Mouse (Mus musculus): ENCODE results near the gene C1ql2. TPM values are rescaled to one million over a fixed set of nuclear protein-coding genes. Genes with fewer than 3 reads are reported as not detected.

Gene C1ql2
- not detected in 2 replicates for total RNA-seq (2014; fragmentation: Nextera tagmentation)
- total RNA-seq (2017) = not detected in 2 replicates

- ATAC-seq (replicated peaks; ENCODE audit: low FRiP score, low TSS enrichment, poor library complexity, severe bottlenecking) = no peak
Measured at GRCm38 (mm10) chr1:120340419-120341171, at the start of gene C1ql2. C1ql2 (plus strand) TSS chr1:120340582.

- ATAC-seq (replicated peaks; ENCODE audit: low FRiP score, low TSS enrichment, poor library complexity, severe bottlenecking) = no peak
Measured at GRCm38 (mm10) chr1:120291709-120292108, 48.7 kb upstream of the C1ql2 start.

GRCm38 (mm10) chr1:120293803-120294202, 46.6 kb upstream of the C1ql2 start:
- ATAC-seq (replicated peaks; ENCODE audit: low FRiP score, low TSS enrichment, poor library complexity, severe bottlenecking) = 0 out of 2 replicates have a peak, but pooled peaks have one; percentile 30

GRCm38 (mm10) chr1:120296936-120297335, 43.4 kb upstream of the C1ql2 start:
- ATAC-seq (replicated peaks; ENCODE audit: low FRiP score, low TSS enrichment, poor library complexity, severe bottlenecking) = no peak

GRCm38 (mm10) chr1:120305801-120306200, 34.6 kb upstream of the C1ql2 start:
- ATAC-seq (replicated peaks; ENCODE audit: low FRiP score, low TSS enrichment, poor library complexity, severe bottlenecking) = no peak

GRCm38 (mm10) chr1:120321270-120322021, 18.9 kb upstream of the C1ql2 start:
- ATAC-seq (replicated peaks; ENCODE audit: low FRiP score, low TSS enrichment, poor library complexity, severe bottlenecking) = no peak

GRCm38 (mm10) chr1:120323131-120323561, 17.2 kb upstream of the C1ql2 start:
- no peak for ATAC-seq (replicated peaks; ENCODE audit: low FRiP score, low TSS enrichment, poor library complexity, severe bottlenecking)

- peak; percentile 51; the same call in 1 of the 2 replicates for ATAC-seq (replicated peaks; ENCODE audit: low FRiP score, low TSS enrichment, poor library complexity, severe bottlenecking)
Measured at GRCm38 (mm10) chr1:120327714-120328113, 12.7 kb upstream of the C1ql2 start.

GRCm38 (mm10) chr1:120328212-120328611, 12.2 kb upstream of the C1ql2 start:
- ATAC-seq (replicated peaks; ENCODE audit: low FRiP score, low TSS enrichment, poor library complexity, severe bottlenecking) = no peak

- peak; percentile 56; the same call in 1 of the 2 replicates for ATAC-seq (replicated peaks; ENCODE audit: low FRiP score, low TSS enrichment, poor library complexity, severe bottlenecking)
Measured at GRCm38 (mm10) chr1:120331841-120332240, 8.5 kb upstream of the C1ql2 start.

- 0 out of 2 replicates have a peak, but pooled peaks have one; percentile 34 for ATAC-seq (replicated peaks; ENCODE audit: low FRiP score, low TSS enrichment, poor library complexity, severe bottlenecking)
Measured at GRCm38 (mm10) chr1:120337970-120338369, 2.4 kb upstream of the C1ql2 start.

- no peak for ATAC-seq (replicated peaks; ENCODE audit: low FRiP score, low TSS enrichment, poor library complexity, severe bottlenecking)
Measured at GRCm38 (mm10) chr1:120341172-120341675, 842 bp downstream of the C1ql2 start.

- ATAC-seq (replicated peaks; ENCODE audit: low FRiP score, low TSS enrichment, poor library complexity, severe bottlenecking) = 0 out of 2 replicates have a peak, but pooled peaks have one; percentile 3
Measured at GRCm38 (mm10) chr1:120341811-120342370, 1.5 kb downstream of the C1ql2 start.

- ATAC-seq (replicated peaks; ENCODE audit: low FRiP score, low TSS enrichment, poor library complexity, severe bottlenecking) = peak; percentile 43; the same call in 1 of the 2 replicates
Measured at GRCm38 (mm10) chr1:120342371-120342821, 2.0 kb downstream of the C1ql2 start.

- ATAC-seq (replicated peaks; ENCODE audit: low FRiP score, low TSS enrichment, poor library complexity, severe bottlenecking) = no peak
Measured at GRCm38 (mm10) chr1:120345001-120345400, 4.6 kb downstream of the C1ql2 start.

GRCm38 (mm10) chr1:120354387-120354786, 14.0 kb downstream of the C1ql2 start:
- ATAC-seq (replicated peaks; ENCODE audit: low FRiP score, low TSS enrichment, poor library complexity, severe bottlenecking) = no peak

- no peak for ATAC-seq (replicated peaks; ENCODE audit: low FRiP score, low TSS enrichment, poor library complexity, severe bottlenecking)
Measured at GRCm38 (mm10) chr1:120357371-120358274, 17.2 kb downstream of the C1ql2 start.

- ATAC-seq (replicated peaks; ENCODE audit: low FRiP score, low TSS enrichment, poor library complexity, severe bottlenecking) = no peak
Measured at GRCm38 (mm10) chr1:120363638-120364037, 23.3 kb downstream of the C1ql2 start.

- no peak for ATAC-seq (replicated peaks; ENCODE audit: low FRiP score, low TSS enrichment, poor library complexity, severe bottlenecking)
Measured at GRCm38 (mm10) chr1:120368138-120368537, 27.8 kb downstream of the C1ql2 start.

Measured in megakaryocyte-erythroid progenitor cell, adult 5-6 weeks (primary cell).